Mouse (Mus musculus): ENCODE data around the gene Nol8.

The Nol8 gene

GRCm38 (mm10) chr13:49684266-49684665 lies 31.4 kb downstream of the Nol8 start:
- DNase-seq (ENCODE audit: low read depth, low spot score), result no peak

GRCm38 (mm10) chr13:49691056-49691455 lies 38.2 kb downstream of the Nol8 start:
- no peak for DNase-seq (ENCODE audit: low read depth, low spot score)

- DNase-seq (ENCODE audit: low read depth, low spot score), result no peak
Measured at GRCm38 (mm10) chr13:49703216-49703779, 50.4 kb downstream of the Nol8 start.

- no peak for DNase-seq (ENCODE audit: low read depth, low spot score)
Measured at GRCm38 (mm10) chr13:49706032-49706690, 53.3 kb downstream of the Nol8 start.

GRCm38 (mm10) chr13:49708311-49708710 lies 55.4 kb downstream of the Nol8 start:
- no peak for DNase-seq (ENCODE audit: low read depth, low spot score)

GRCm38 (mm10) chr13:49712047-49712721 lies 59.3 kb downstream of the Nol8 start:
- DNase-seq (ENCODE audit: low read depth, low spot score), result no peak

- DNase-seq (ENCODE audit: low read depth, low spot score), result no peak
Measured at GRCm38 (mm10) chr13:49719310-49719709, 66.4 kb downstream of the Nol8 start.

Measured in embryo, embryonic 11.5 days (tissue).